Mouse (Mus musculus) MEL (cell line): ENCODE data around the gene Lrrc8a.

ENCODE experiments used
- BHLHE40 ChIP-seq: IDR thresholded peaks from 2 replicates; pipeline ENCODE4 v1.6.1; 2012; ENCODE audit warnings: low read depth, mild to moderate bottlenecking, inconsistent platforms, low read length, improper control_type of control experiment, borderline replicate concordance
- CHD1 ChIP-seq: IDR thresholded peaks from 2 replicates; pipeline ENCODE4 v1.6.1; 2012; ENCODE audit warnings: low read depth, mild to moderate bottlenecking, inconsistent platforms, low read length, improper control_type of control experiment
- CTCF ChIP-seq, 3 experiments: IDR thresholded peaks in 2 of 3; conservative IDR thresholded peaks in 1 of 3; 2 replicates each; pipeline ENCODE4 v1.5.1; 2011 to 2012; ENCODE audit warnings: low read length in 3 of 3, low read depth in 2 of 3, mild to moderate bottlenecking in 2 of 3, improper control_type of control experiment in 1 of 3, inconsistent platforms in 1 of 3, mixed read lengths in 1 of 3, moderate library complexity in 1 of 3; ENCODE audit not compliant: control insufficient read depth in 1 of 3, insufficient read depth in 1 of 3, poor library complexity in 1 of 3, severe bottlenecking in 1 of 3
- ETS1 ChIP-seq: IDR thresholded peaks from 2 replicates; pipeline ENCODE4 v1.6.1; 2012; ENCODE audit warnings: low read depth, mild to moderate bottlenecking, inconsistent platforms, low read length, improper control_type of control experiment, moderate library complexity
- GABPA ChIP-seq: IDR thresholded peaks from 2 replicates; pipeline ENCODE4 v1.6.1; 2012; ENCODE audit warnings: low read depth, mild to moderate bottlenecking, inconsistent platforms, low read length, improper control_type of control experiment, moderate library complexity
- MAFK ChIP-seq: IDR thresholded peaks from 2 replicates; pipeline ENCODE4 v1.6.1; 2011; ENCODE audit warnings: low read depth, mild to moderate bottlenecking, low read length, improper control_type of control experiment, borderline replicate concordance
- MAX ChIP-seq: IDR thresholded peaks from 2 replicates; pipeline ENCODE4 v1.6.1; 2011; ENCODE audit warnings: low read length, improper control_type of control experiment
- MXI1 ChIP-seq: IDR thresholded peaks from 2 replicates; pipeline ENCODE4 v1.6.1; 2011; ENCODE audit warnings: mild to moderate bottlenecking, low read depth, low read length, improper control_type of control experiment
- POLR2A ChIP-seq, 2 experiments: IDR thresholded peaks; 2 replicates each; pipeline ENCODE4 v1.6.1; 2011 to 2012; ENCODE audit warnings: low read length in 2 of 2, mild to moderate bottlenecking in 2 of 2, control low read depth in 1 of 2, improper control_type of control experiment in 1 of 2, low read depth in 1 of 2, moderate library complexity in 1 of 2; ENCODE audit not compliant: control insufficient read depth in 1 of 2, insufficient read depth in 1 of 2, poor library complexity in 1 of 2
- RAD21 ChIP-seq: IDR thresholded peaks from 2 replicates; pipeline ENCODE4 v1.6.1; 2011; ENCODE audit warnings: mild to moderate bottlenecking, low read depth, low read length, improper control_type of control experiment
- TAL1 ChIP-seq: IDR thresholded peaks from 2 replicates; pipeline ENCODE4 v1.6.1; 2012; ENCODE audit warnings: mild to moderate bottlenecking, inconsistent platforms, low read length, moderate library complexity, mixed read lengths
- TCF12 ChIP-seq: IDR thresholded peaks from 2 replicates; pipeline ENCODE4 v1.6.1; 2014; ENCODE audit warnings: low read depth, mild to moderate bottlenecking, inconsistent platforms, low read length, improper control_type of control experiment, moderate library complexity
- ZNF384 ChIP-seq: IDR thresholded peaks from 2 replicates; pipeline ENCODE4 v1.6.1; 2012; ENCODE audit warnings: low read depth, mild to moderate bottlenecking, inconsistent platforms, low read length, improper control_type of control experiment

DNA sequence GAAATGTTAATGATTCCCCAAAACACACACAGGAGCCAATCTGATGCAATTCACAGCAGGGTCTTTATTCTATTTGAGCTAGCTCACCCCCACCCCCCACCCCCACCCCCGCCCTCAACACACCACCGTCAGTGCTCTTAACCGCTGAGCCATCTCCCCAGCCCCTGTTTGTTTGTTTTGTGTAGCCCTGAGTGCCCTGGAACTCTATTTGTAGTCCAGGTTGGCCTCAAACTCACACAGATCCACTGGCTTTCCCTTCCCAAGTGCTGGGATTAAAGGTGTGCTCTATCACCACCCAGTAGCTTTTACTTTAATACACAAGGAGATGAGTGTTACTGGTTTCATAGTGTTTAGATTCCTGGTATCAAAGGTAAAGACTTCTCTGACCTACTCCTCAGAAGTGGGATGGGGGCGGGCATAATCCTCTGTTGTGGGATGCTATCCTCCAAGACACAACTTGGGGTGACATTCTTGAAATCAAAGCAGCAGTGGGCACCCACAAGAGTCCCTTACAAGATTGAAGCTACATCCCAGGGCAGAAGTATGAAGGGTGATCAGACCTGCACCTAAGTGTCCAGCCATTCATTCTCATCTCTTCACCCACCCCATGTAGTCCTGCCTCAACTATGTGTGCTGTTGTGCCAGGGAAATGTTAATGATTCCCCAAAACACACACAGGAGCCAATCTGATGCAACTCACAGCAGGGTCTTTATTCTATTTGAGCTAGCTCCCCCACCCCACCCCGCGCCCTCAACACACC, 25.9 kb upstream of the Lrrc8a start:
- TF ChIP-seq TAL1: no peak
- TF ChIP-seq CTCF (IDR thresholded peaks at IDR 0.05 in 2 of 3, conservative IDR thresholded peaks at IDR 0.05 in 1 of 3; ENCODE audit: control insufficient read depth in 1 of 3, insufficient read depth in 1 of 3, low read depth in 2 of 3, low read length in 3 of 3, poor library complexity in 1 of 3, severe bottlenecking in 1 of 3): no peak
- no peak for TF ChIP-seq MXI1
- no peak for TF ChIP-seq TCF12
- TF ChIP-seq MAX: no peak
- TF ChIP-seq RAD21: no peak
- no peak for TF ChIP-seq POLR2A (IDR thresholded peaks at IDR 0.05; ENCODE audit: control insufficient read depth in 1 of 2, insufficient read depth in 1 of 2, low read depth in 1 of 2, low read length in 2 of 2, poor library complexity in 1 of 2)
- no peak for TF ChIP-seq ETS1
- no peak for TF ChIP-seq BHLHE40
- TF ChIP-seq GABPA: no peak
- TF ChIP-seq MAFK: no peak
- TF ChIP-seq ZNF384: no peak
- no peak for TF ChIP-seq CHD1
